Mouse (Mus musculus): ENCODE data around the gene Limch1. TPM values are rescaled to one million over a fixed set of nuclear protein-coding genes. Genes with fewer than 3 reads are reported as not detected.

The Limch1 gene
- total RNA-seq, 1 experiment: 7.5 TPM

DNA sequence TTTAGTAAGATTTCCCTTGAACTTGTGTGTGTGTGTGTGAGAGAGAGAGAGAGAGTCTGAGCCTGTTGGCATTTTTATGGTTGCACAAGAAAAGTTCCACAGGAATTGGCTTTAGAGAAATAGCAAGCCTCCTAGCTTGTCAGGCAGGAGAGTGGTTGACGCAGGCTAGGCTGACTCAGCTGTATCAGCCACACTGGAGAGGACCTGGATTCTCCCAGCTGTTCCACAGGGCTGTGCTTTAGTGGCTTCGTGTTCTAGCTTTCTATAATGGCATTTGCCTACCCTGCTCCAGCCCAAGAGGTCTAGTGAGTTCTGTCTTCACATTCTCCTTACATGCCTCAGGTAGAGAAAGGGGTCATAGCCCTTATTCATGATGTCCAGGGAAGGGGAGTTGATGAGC, 13.7 kb downstream of the Limch1 start:
- H3K4me3 ChIP-seq (ENCODE audit: insufficient read depth in 1 of 2, low read depth in 1 of 2, low read length in 2 of 2, poor library complexity in 1 of 2, severe bottlenecking in 1 of 2): no peak overlapping the region
- no peak overlapping the region for H3K27ac ChIP-seq (ENCODE audit: insufficient read depth, low read depth, low read length, poor library complexity, severe bottlenecking)
- in situ Hi-C loops (cut with MboI; ENCODE audit: low sequenced_read_pairs in 2 of 2, unreplicated experiment in 2 of 2): no loop called here
- H3K4me1 ChIP-seq (ENCODE audit: control insufficient read depth in 2 of 2, insufficient read depth in 2 of 2, low read length in 2 of 2, poor library complexity in 1 of 2): no peaks in the 10 kb centered on the region
- no peak overlapping the region for H3K9ac ChIP-seq (ENCODE audit: insufficient read depth, low read depth, low read length, poor library complexity, severe bottlenecking)
- TF ChIP-seq ZNF384 (IDR thresholded peaks at IDR 0.05; ENCODE audit: low read depth, low read length) (no peak), HCFC1 (IDR thresholded peaks at IDR 0.05; ENCODE audit: borderline replicate concordance, insufficient read depth, low read length) (no peak), CHD2 (IDR thresholded peaks at IDR 0.05; ENCODE audit: low read depth, low read length) (no peak), ZC3H11A (IDR thresholded peaks at IDR 0.05; ENCODE audit: borderline replicate concordance, low read depth, low read length) (no peak), MAFK (IDR thresholded peaks at IDR 0.05; ENCODE audit: insufficient read depth, low read depth, low read length) (no peak)
- no peak for DNase-seq (ENCODE audit: low read depth, low spot score)
- no peaks in the 10 kb centered on the region for H3K36me3 ChIP-seq (ENCODE audit: control insufficient read depth, insufficient read depth, low read length, poor library complexity, severe bottlenecking)
- H3K9me3 ChIP-seq (ENCODE audit: control insufficient read depth, insufficient read depth, low read depth, low read length): no peaks in the 10 kb centered on the region

DNA sequence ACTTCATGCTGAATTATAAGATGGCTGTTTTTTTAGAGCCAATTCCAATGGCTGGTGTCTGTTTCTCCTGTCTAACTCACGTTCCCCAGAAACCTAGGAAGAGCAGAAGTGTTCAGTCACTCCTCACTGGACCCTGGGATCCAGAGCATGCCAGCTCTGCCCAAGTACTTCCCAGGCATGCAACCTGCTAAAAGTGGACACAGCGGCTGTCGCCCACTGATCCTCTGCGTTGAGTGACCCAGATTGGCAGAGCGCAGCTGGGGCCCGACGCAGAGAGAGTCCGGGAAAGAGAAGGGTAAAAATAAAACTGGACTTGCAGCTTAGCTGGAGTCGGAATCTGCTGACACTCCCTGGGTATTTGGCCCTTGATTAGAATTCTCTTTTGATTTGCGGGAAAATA, 15.1 kb downstream of the Limch1 start:
- no peak overlapping the region for H3K9ac ChIP-seq (ENCODE audit: insufficient read depth, low read depth, low read length, poor library complexity, severe bottlenecking)
- H3K4me1 ChIP-seq (ENCODE audit: control insufficient read depth in 2 of 2, insufficient read depth in 2 of 2, low read length in 2 of 2, poor library complexity in 1 of 2): no peaks in the 10 kb centered on the region
- in situ Hi-C loops (cut with MboI; ENCODE audit: low sequenced_read_pairs in 2 of 2, unreplicated experiment in 2 of 2): no loop called here
- H3K27ac ChIP-seq (ENCODE audit: insufficient read depth, low read depth, low read length, poor library complexity, severe bottlenecking): no peak overlapping the region
- H3K9me3 ChIP-seq (ENCODE audit: control insufficient read depth, insufficient read depth, low read depth, low read length): no peaks in the 10 kb centered on the region
- TF ChIP-seq HCFC1 (IDR thresholded peaks at IDR 0.05; ENCODE audit: borderline replicate concordance, insufficient read depth, low read length): no peak
- H3K36me3 ChIP-seq (ENCODE audit: control insufficient read depth, insufficient read depth, low read length, poor library complexity, severe bottlenecking): no peaks in the 10 kb centered on the region
- no peak for DNase-seq (ENCODE audit: low read depth, low spot score)
- no peak overlapping the region for H3K4me3 ChIP-seq (ENCODE audit: insufficient read depth in 1 of 2, low read depth in 1 of 2, low read length in 2 of 2, poor library complexity in 1 of 2, severe bottlenecking in 1 of 2)

DNA sequence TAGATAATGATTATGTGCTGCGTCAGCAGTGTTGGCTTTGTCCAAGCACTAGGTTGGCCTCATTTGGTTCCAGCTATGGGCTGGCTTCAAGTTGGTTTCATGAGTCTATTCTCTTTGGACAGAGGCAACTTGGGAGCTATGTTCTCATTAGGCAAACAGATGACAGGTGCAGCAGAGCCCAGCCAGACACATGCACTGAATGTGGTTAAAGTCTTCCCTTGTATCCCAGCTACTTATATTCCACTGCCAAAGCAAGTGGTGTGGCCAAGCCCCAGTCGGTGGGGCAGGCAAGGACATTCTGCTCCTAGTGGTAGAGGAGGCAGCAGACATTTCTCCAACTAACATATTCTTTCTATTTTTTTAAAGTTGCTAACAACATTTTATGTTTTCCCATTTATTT, 16.4 kb downstream of the Limch1 start:
- no peak overlapping the region for H3K9ac ChIP-seq (ENCODE audit: insufficient read depth, low read depth, low read length, poor library complexity, severe bottlenecking)
- no peaks in the 10 kb centered on the region for H3K9me3 ChIP-seq (ENCODE audit: control insufficient read depth, insufficient read depth, low read depth, low read length)
- no peak for DNase-seq (ENCODE audit: low read depth, low spot score)
- in situ Hi-C loops (cut with MboI; ENCODE audit: low sequenced_read_pairs in 2 of 2, unreplicated experiment in 2 of 2): no loop called here
- no peak overlapping the region for H3K27ac ChIP-seq (ENCODE audit: insufficient read depth, low read depth, low read length, poor library complexity, severe bottlenecking)
- TF ChIP-seq ZC3H11A (IDR thresholded peaks at IDR 0.05; ENCODE audit: borderline replicate concordance, low read depth, low read length) (no peak), MAFK (IDR thresholded peaks at IDR 0.05; ENCODE audit: insufficient read depth, low read depth, low read length) (peak; percentile 45; the same call in 1 of the 2 replicates)
- H3K4me3 ChIP-seq (ENCODE audit: insufficient read depth in 1 of 2, low read depth in 1 of 2, low read length in 2 of 2, poor library complexity in 1 of 2, severe bottlenecking in 1 of 2): no peak overlapping the region
- no peaks in the 10 kb centered on the region for H3K4me1 ChIP-seq (ENCODE audit: control insufficient read depth in 2 of 2, insufficient read depth in 2 of 2, low read length in 2 of 2, poor library complexity in 1 of 2)
- H3K36me3 ChIP-seq (ENCODE audit: control insufficient read depth, insufficient read depth, low read length, poor library complexity, severe bottlenecking): no peaks in the 10 kb centered on the region

DNA sequence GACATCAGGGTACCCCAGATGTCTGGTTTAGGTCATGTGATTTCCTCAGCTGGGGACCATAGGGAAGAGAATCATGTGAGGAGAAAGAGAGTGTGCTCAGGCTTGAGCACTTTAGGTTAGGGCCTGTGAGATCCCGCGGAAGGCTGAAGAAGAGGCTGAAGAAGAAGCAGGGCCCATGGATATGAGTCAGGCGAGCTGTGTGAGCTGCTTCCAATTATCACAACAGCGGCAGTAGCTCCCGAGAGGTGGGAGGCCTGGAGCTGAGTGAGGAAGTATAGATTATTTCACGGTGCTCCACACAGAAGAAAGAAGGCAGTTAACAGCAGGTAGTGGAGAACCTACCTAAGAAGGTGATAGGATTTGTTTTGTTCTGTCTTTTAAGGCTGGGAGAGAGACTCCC, 18.5 kb downstream of the Limch1 start:
- no peak overlapping the region for H3K4me3 ChIP-seq (ENCODE audit: insufficient read depth in 1 of 2, low read depth in 1 of 2, low read length in 2 of 2, poor library complexity in 1 of 2, severe bottlenecking in 1 of 2)
- TF ChIP-seq MAFK (IDR thresholded peaks at IDR 0.05; ENCODE audit: insufficient read depth, low read depth, low read length): no peak
- no peak for TF ChIP-seq ZC3H11A (IDR thresholded peaks at IDR 0.05; ENCODE audit: borderline replicate concordance, low read depth, low read length)
- no peak overlapping the region for H3K27ac ChIP-seq (ENCODE audit: insufficient read depth, low read depth, low read length, poor library complexity, severe bottlenecking)
- DNase-seq (ENCODE audit: low read depth, low spot score): no peak
- H3K9me3 ChIP-seq (ENCODE audit: control insufficient read depth, insufficient read depth, low read depth, low read length): no peaks in the 10 kb centered on the region
- no peaks in the 10 kb centered on the region for H3K4me1 ChIP-seq (ENCODE audit: control insufficient read depth in 2 of 2, insufficient read depth in 2 of 2, low read length in 2 of 2, poor library complexity in 1 of 2)
- H3K9ac ChIP-seq (ENCODE audit: insufficient read depth, low read depth, low read length, poor library complexity, severe bottlenecking): no peak overlapping the region
- no peaks in the 10 kb centered on the region for H3K36me3 ChIP-seq (ENCODE audit: control insufficient read depth, insufficient read depth, low read length, poor library complexity, severe bottlenecking)
- in situ Hi-C loops (cut with MboI; ENCODE audit: low sequenced_read_pairs in 2 of 2, unreplicated experiment in 2 of 2): no loop called here

DNA sequence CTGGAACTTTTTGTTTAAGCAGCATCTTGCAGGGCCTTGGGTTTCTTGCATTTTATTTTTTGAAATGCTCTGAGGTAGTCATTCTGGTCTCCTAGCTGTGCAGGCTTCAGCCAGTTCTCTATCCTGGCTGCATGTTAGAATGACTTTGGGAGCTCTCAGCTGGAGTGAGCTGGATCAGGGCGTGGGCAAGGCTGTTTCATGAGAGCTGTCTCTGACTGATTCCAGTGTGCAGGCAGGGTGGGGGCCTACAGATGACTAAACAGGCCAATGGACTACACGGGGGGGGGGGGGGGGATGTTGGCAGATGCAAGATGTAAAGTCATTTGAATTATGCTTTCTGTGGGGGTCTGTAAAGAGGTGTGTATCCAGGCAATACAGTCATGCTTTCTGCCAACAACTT, 20.3 kb downstream of the Limch1 start:
- Histone ChIP-seq H3K4me3 (ENCODE audit: insufficient read depth in 1 of 2, low read depth in 1 of 2, low read length in 2 of 2, poor library complexity in 1 of 2, severe bottlenecking in 1 of 2) (no peak overlapping the region), H3K9me3 (ENCODE audit: control insufficient read depth, insufficient read depth, low read depth, low read length) (no peaks in the 10 kb centered on the region), H3K36me3 (ENCODE audit: control insufficient read depth, insufficient read depth, low read length, poor library complexity, severe bottlenecking) (no peaks in the 10 kb centered on the region), H3K27ac (ENCODE audit: insufficient read depth, low read depth, low read length, poor library complexity, severe bottlenecking) (no peak overlapping the region), H3K4me1 (ENCODE audit: control insufficient read depth in 2 of 2, insufficient read depth in 2 of 2, low read length in 2 of 2, poor library complexity in 1 of 2) (no peaks in the 10 kb centered on the region), H3K9ac (ENCODE audit: insufficient read depth, low read depth, low read length, poor library complexity, severe bottlenecking) (no peak overlapping the region)
- no peak for TF ChIP-seq ZC3H11A (IDR thresholded peaks at IDR 0.05; ENCODE audit: borderline replicate concordance, low read depth, low read length)
- no peak for TF ChIP-seq HCFC1 (IDR thresholded peaks at IDR 0.05; ENCODE audit: borderline replicate concordance, insufficient read depth, low read length)
- TF ChIP-seq ZNF384 (IDR thresholded peaks at IDR 0.05; ENCODE audit: low read depth, low read length): no peak
- no peak for TF ChIP-seq CHD2 (IDR thresholded peaks at IDR 0.05; ENCODE audit: low read depth, low read length)
- no peak for TF ChIP-seq MAFK (IDR thresholded peaks at IDR 0.05; ENCODE audit: insufficient read depth, low read depth, low read length)
- DNase-seq (ENCODE audit: low read depth, low spot score): no peak
- in situ Hi-C loops (cut with MboI; ENCODE audit: low sequenced_read_pairs in 2 of 2, unreplicated experiment in 2 of 2): no loop called here
